Mouse (Mus musculus): ENCODE data around the gene Clic1.
"Not testable (repeated sequence)": the region's sequence is repeated elsewhere in the genome, so short reads cannot be mapped to it uniquely, and the experiment has no call there.

Clic1 gene

DNA sequence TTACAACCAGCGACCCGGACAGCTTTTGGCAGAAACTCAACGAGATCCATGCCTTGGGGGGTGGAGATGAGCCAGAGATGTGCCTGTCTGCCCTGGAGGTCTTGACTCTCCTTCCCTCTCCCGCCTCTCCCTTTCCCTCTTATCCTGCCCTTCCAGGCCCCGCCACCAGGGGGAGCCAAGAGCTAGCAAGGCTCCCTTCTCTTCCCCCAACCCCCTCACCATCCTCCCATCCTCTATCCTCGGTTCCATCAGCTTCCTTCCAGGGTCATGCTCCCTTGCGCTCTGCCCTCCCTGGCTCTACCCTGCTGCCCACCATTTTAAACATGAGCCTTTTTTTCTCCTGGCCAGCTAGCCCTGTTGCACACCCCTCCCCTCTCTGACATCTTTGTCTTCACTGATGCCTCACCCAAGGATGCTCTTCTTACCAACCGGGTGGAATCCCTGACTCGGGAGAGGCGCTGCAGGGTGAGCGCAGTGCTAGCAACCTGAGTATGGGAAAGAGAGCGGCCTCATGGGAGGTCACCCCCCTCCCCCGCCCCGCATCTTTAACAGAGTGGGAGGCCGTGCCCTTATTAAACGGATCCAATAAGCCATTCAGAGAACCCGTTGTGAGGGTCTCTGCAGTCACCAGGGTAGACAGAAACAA, 28.5 kb upstream of the Clic1 start:
- DNase-seq (ENCODE audit: low spot score), result peak; percentile 88

- DNase-seq (ENCODE audit: low spot score), result peak; percentile 75
These were observed 27.8 kb upstream of the Clic1 start for GRCm38 (mm10) chr17:35021842-35022477.

GRCm38 (mm10) chr17:35022541-35023060, 27.2 kb upstream of the Clic1 start:
- no peak for DNase-seq (ENCODE audit: low spot score)

DNA sequence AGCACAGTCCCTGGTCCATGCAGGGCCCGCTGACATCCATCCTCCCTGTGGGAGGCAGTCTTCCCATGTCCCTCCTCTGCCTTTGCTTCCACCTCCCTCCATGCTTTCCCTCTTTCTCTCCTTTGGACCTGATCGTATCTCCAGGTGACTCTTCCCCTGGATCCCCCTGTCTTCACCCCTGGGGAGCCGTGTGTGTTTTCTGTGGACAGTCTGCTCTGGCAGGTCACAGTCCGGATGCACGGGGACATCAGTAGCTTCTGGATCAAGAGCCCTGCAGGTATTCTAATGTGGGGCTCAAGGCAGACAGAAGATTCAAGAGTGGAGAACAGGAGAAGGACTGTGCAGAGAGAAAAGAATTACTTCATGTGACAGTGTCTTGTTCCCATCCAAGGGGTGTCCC, 26.5 kb upstream of the Clic1 start:
- DNase-seq (ENCODE audit: low spot score), result no peak

- DNase-seq (ENCODE audit: low spot score), result no peak
These were observed 26.0 kb upstream of the Clic1 start for GRCm38 (mm10) chr17:35023756-35024155.

DNA sequence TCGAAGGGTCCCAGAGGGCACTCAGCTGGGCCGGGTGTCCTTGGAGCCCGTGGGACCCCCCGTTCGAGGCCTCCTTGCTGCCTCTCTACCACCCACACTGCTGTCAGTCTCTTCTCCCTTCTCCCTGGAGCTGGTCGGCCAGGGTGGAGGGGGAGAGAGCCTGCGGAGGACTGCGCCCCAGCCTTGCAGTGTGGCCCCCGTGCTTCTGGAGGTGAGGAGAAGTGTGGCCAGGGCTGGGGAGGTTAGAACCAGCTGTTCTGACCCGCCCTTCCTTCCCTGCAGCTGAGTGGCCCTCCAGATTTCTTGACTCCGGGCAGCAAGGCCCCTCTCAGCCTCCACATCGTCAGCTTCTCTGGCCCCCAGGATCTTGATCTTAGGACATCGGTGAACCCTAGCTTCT, 25.5 kb upstream of the Clic1 start:
- DNase-seq (ENCODE audit: low spot score), result no peak

GRCm38 (mm10) chr17:35024691-35025488, 24.9 kb upstream of the Clic1 start:
- DNase-seq (ENCODE audit: low spot score), result no peak

- no peak for DNase-seq (ENCODE audit: low spot score)
These were observed 23.6 kb upstream of the Clic1 start for GRCm38 (mm10) chr17:35026206-35026605.

DNA sequence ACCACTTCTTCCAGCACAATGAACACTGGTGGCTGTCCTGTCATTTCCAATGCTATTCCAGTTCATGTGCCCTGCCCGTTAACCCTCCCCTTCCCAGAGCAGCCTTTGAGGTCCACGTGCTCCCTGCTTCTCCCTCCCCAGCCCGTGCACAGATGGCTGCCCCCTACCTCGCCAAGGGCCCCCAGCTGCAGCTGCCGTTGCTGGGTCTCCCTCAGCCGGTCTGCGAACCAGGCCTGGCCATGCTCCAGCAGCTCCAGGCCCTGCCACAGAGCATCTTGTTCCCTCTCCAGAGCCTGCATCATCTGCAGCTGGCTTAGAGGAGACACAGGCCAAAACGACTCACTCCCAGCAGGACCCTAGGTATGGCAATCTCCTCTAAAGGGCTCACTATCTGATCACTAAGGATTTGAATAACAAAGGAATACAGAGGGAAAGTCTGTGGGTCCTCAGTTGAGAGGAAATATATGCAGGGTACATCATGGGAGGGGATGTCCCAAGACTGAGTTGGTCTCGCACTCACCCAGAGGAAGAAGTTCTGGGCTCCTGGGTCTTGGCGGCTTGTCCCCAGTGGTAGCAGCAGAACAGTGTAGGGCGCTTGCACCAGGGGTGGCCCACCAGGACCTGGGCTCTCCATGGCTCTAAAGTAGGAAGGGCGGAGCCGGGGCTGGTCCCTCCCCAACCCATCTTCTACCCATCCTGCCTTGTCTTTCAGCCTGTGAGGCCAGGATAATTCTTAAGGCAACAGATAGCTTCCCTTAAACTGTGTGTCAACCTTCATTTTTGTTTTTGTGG, 22.3 kb upstream of the Clic1 start, which contains the start of gene Sapcd1:
TSS of gene Sapcd1 (minus strand) at position 740 of the 792 bp plus-strand sequence.
- DNase-seq (ENCODE audit: low spot score), result no peak

DNA sequence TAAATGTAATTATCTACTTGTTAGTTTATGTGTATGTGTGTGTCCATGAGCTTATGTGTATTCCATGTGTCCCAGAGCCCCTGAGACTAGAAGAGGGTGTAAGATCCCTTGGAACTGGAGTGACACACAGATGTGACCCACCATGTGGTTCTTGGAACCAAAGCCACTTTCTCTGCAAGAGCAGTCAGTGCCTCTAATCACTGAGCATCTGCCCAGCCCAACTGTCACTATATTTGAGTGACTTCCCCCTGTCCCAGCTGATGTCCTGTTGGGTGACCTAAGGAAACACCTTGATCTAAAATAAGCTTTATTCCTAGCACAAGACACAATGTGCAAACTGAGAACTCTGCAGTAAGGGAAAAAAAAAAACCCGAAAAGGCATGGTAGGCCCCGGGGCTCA, 21.5 kb upstream of the Clic1 start:
- no peak for DNase-seq (ENCODE audit: low spot score)

- peak; percentile 30 for DNase-seq (ENCODE audit: low spot score)
These were observed 19.9 kb upstream of the Clic1 start for GRCm38 (mm10) chr17:35029691-35030532.

DNA sequence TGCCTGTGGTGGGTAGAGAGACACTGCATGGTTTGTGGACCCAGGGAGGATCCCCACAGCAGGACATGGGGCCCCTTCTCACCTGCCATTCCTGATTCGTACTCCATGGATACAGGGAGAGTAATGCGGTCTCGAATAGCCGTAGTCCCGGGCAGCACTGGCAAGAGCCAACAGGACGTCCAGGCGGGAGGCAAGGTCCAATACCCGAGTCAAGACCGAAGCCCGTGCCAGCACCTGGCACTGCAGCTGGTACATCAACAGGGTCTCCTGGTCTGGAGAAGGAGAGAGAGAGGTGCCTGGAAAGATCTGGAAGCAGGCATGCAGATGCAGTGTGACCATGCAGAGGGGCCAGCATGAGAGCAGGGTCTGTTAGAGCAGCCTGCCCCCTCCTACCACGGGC, 18.5 kb upstream of the Clic1 start:
- DNase-seq (ENCODE audit: low spot score), result no peak

- DNase-seq (ENCODE audit: low spot score), result no peak
These were observed 17.9 kb upstream of the Clic1 start for GRCm38 (mm10) chr17:35031880-35032279.

DNA sequence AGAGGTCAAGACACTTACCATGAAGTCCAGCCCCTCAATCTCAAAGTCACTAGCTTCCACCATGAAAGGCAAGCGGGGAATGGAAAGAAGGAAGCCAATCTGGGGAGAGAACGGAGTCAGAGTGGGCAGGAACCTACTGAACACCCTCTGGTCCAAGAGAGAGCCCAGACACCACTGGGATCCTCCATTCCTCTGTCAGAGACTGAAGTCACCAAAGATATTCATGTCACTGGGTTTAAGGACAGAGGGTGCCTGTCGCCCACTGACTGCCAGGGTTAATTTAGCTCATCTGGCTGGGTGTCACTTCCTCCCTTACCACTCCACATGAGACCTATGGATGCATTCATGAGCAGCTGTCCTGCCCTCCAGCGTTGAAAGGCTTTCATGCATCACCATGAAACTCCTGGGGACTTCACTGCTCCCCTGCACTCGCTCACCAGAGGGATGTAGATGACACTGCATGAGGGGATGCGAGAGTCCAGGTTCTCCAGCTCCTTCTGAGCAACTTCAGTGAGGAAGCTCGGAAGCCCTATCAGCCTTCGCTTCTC, 17.4 kb upstream of the Clic1 start:
- no peak for DNase-seq (ENCODE audit: low spot score)

DNA sequence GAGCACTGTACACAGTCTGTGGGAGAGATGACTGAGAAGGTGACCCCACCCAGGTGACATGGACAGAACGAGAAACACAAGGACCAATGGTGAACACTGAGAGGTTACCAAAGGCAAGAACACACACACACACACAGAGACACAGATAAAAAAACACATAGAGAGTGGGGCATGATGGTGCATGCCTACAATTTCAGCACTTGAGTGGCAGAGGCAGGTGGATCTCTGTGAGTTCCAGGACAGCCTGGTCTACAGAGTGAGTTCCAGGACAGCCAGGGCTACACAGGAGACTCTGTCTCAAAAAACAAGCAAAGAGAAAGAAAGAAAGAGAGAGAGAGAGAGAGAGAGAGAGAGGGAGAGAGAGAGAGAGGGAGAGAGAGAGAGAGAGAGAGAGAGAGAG, 16.1 kb upstream of the Clic1 start:
- not testable (repeated sequence) for DNase-seq (ENCODE audit: low spot score)

- DNase-seq (ENCODE audit: low spot score), result no peak
These were observed 14.9 kb upstream of the Clic1 start for GRCm38 (mm10) chr17:35034896-35035295.

- no peak for DNase-seq (ENCODE audit: low spot score)
These were observed 10.5 kb upstream of the Clic1 start for GRCm38 (mm10) chr17:35039121-35039873.

GRCm38 (mm10) chr17:35043794-35044193, 6.0 kb upstream of the Clic1 start:
- DNase-seq (ENCODE audit: low spot score), result no peak

DNA sequence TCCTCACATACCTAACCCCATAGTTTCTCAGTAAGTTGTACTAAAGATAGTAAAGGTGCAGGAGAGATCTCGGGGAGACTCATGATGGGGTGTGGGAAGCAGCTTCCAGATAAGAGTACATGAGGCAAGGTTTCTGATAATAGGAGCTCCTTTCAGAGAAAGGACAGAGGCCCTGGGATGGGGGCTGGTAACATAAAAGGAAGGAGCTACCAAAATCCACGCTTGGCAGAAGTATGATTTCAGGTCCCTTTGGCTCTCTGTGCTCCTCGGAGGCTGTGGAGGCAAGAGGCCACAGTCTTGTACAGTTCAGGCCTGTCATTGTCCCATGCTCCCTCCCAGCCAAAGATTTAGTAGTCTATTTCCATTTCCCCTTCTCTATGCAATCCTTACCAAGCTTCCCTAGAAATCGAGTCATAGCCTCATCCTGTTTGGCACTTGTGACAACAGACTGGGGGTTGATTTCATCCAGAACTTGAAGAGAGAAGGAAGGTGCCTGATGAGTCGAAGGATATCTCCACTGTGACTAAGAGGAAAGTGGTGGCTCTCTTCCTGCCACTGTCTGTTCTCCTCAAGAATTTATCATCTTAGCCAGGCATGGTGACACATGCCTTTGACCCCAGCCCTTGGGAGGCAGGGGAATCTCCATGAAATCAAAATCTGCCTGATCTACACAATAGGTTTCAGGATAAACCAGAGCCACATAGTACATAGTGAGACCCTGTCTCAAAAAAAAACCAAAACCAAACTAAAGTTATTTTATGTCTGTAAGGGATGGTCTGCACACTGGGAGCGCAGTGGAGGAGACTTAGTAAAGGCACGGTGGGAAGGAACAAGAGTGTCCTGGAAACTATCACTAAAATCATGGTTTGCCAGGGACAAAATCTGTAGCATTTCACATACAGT, 4.6 kb upstream of the Clic1 start:
- DNase-seq (ENCODE audit: low spot score), result no peak

Measured in lung, postnatal 25 days (tissue).